Mouse (Mus musculus) lung, postnatal 0 days (tissue): ENCODE measurements around the gene Il18rap.

Source experiments
- CTCF ChIP-seq: IDR thresholded peaks from 2 replicates; pipeline ENCODE4 v1.5.1; 2016; ENCODE audit warnings: antibody characterized with exemption, mild to moderate bottlenecking
- EP300 ChIP-seq: IDR thresholded peaks from 2 replicates; pipeline ENCODE4 v1.6.1; 2016; ENCODE audit warnings: antibody characterized with exemption, mild to moderate bottlenecking, control low read depth

- TF ChIP-seq CTCF (no peak), EP300 (no peak)
These were observed 75.8 kb downstream of the Il18rap start for GRCm38 (mm10) chr1:40590931-40591330.
